Mouse (Mus musculus): ENCODE measurements around the gene Pdcd1lg2.

- TF ChIP-seq GATA1 (IDR thresholded peaks at IDR 0.05; ENCODE audit: borderline replicate concordance, low read length) (no peak), FLI1 (IDR thresholded peaks at IDR 0.05; ENCODE audit: low read length) (no peak)
Observed at GRCm38 (mm10) chr19:29417894-29418293, 7.2 kb downstream of the Pdcd1lg2 start.

Data from megakaryocyte, embryonic 14.5 days (primary cell).